Mouse (Mus musculus) forebrain, embryonic 10.5 days (tissue): ENCODE measurements around the gene Ercc8. TPM values are rescaled to one million over a fixed set of nuclear protein-coding genes. Genes with fewer than 3 reads are reported as not detected.

ENCODE experiments used
- polyA plus RNA-seq: library from polyadenylated mRNA; unstranded; fragments of >200 nt; fragmentation: Nextera tagmentation; extraction: Ambion mirVana; gene quantifications from 2 replicates; pipeline ENCODE4 v1.2.1, GENCODE M21; 2016

Ercc8 gene
- polyA plus RNA-seq, 1 experiment from 2014 or later, result 25.3 TPM

Other genes starting within 250 kb of the Ercc8 start
- gene Smim15, start 114.3 kb upstream of the Ercc8 start, polyA plus RNA-seq, result 56.0 and 56.5 TPM in 2 replicates
- 103 and 105 TPM in 2 replicates for gene Ndufaf2, start 108 bp upstream of the Ercc8 start, polyA plus RNA-seq
- gene Elovl7, start 55.7 kb downstream of the Ercc8 start, polyA plus RNA-seq, result 0.81 and 0.89 TPM in 2 replicates
- gene Depdc1b, start 157.6 kb downstream of the Ercc8 start, polyA plus RNA-seq, result 21.4 and 22.9 TPM in 2 replicates